Mouse (Mus musculus) heart, postnatal 0 days (tissue): ENCODE data around the gene Fsd1l.

Experiments used
- CTCF ChIP-seq: IDR thresholded peaks from 2 replicates; pipeline ENCODE4 v1.5.1; 2016; ENCODE audit warnings: antibody characterized with exemption, control low read depth, low read depth
- EP300 ChIP-seq: IDR thresholded peaks from 2 replicates; pipeline ENCODE4 v1.6.1; 2016; ENCODE audit warnings: antibody characterized with exemption, low read depth

- TF ChIP-seq CTCF, result no peak
- no peak for TF ChIP-seq EP300
Observed at GRCm38 (mm10) chr4:53638549-53639123, 7.4 kb downstream of the Fsd1l start.
